Mouse (Mus musculus) MEL (cell line): ENCODE results near the gene Rnf34.

Experiments
- CTCF ChIP-seq, 3 experiments: IDR thresholded peaks in 2 of 3; conservative IDR thresholded peaks in 1 of 3; 2 replicates each; pipeline ENCODE4 v1.5.1; 2011 to 2012; ENCODE audit warnings: low read length in 3 of 3, low read depth in 2 of 3, mild to moderate bottlenecking in 2 of 3, improper control_type of control experiment in 1 of 3, inconsistent platforms in 1 of 3, mixed read lengths in 1 of 3, moderate library complexity in 1 of 3; ENCODE audit not compliant: control insufficient read depth in 1 of 3, insufficient read depth in 1 of 3, poor library complexity in 1 of 3, severe bottlenecking in 1 of 3
- MAZ ChIP-seq: IDR thresholded peaks from 2 replicates; pipeline ENCODE4 v1.6.1; 2012; ENCODE audit warnings: low read depth, mild to moderate bottlenecking, inconsistent platforms, low read length, improper control_type of control experiment

DNA sequence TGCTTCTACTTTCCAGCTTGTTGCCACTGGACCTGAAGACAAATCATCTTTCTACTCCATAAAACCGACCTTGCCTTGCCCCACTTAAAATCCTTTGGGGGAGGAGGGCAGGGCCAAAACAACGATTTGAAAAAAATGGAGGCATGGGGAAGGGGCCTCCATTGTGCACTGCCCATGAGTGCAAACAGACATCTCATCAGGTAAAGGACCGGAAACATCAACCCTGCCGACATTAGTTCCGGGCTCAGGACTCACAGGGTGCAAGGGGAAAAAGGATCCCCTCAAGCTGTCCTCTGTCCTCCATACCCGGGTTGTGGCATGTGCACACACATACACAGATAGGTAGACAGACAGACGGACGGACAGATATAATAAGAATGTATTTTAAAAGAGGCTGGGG is 24.7 kb upstream of the Rnf34 start:
- TF ChIP-seq CTCF (IDR thresholded peaks at IDR 0.05 in 2 of 3, conservative IDR thresholded peaks at IDR 0.05 in 1 of 3; ENCODE audit: control insufficient read depth in 1 of 3, insufficient read depth in 1 of 3, low read depth in 2 of 3, low read length in 3 of 3, poor library complexity in 1 of 3, severe bottlenecking in 1 of 3) = no peak
- no peak for TF ChIP-seq MAZ
